Mouse (Mus musculus) liver, embryonic 14.5 days (tissue): ENCODE results near the gene Arap1. TPM values are rescaled to one million over a fixed set of nuclear protein-coding genes. Genes with fewer than 3 reads are reported as not detected.

Source experiments
- ATAC-seq: fragments of 200-750 bp; cut with Nextera tagmentation; 2 replicates; pipeline ENCODE4 v1.8.0; 2017; ENCODE audit warnings: moderate number of reproducible peaks, mild to moderate bottlenecking, moderate library complexity; ENCODE audit not compliant: insufficient read depth
- DNase-seq, 3 experiments: peaks; one replicate each; pipeline ENCODE4 v3.0.0-alpha.2; 2012 to 2013; ENCODE audit warnings: low read depth in 3 of 3, low spot score in 3 of 3
- H3K27ac ChIP-seq: fragments of 300-500 bp; sonication (generic); 2 replicates; pipeline ENCODE4 v1.5.1; 2014; ENCODE audit warnings: moderate library complexity, mild to moderate bottlenecking, control low read depth, inconsistent platforms
- H3K27me3 ChIP-seq: fragments of 300-500 bp; sonication (generic); 2 replicates; pipeline ENCODE4 v1.6.1; 2014; ENCODE audit warnings: mild to moderate bottlenecking, low read length, moderate library complexity; ENCODE audit not compliant: control insufficient read depth, insufficient read depth
- H3K36me3 ChIP-seq: fragments of 300-500 bp; sonication (generic); replicated peaks from 2 replicates; pipeline ENCODE4 v1.6.1; 2014; ENCODE audit warnings: low read depth; ENCODE audit not compliant: control insufficient read depth, insufficient read depth
- H3K4me1 ChIP-seq, 2 experiments: fragments of 200-500 bp in 1 of 2; fragments of 300-500 bp in 1 of 2; sonication (generic) in 1 of 2; replicated peaks; 2 replicates each; pipeline ENCODE4 v1.6.1; 2012 to 2014; ENCODE audit warnings: antibody characterized with exemption in 1 of 2, inconsistent platforms in 1 of 2, low read length in 1 of 2; ENCODE audit not compliant: control insufficient read depth in 2 of 2, insufficient read depth in 2 of 2
- H3K4me2 ChIP-seq: fragments of 300-500 bp; sonication (generic); 2 replicates; pipeline ENCODE4 v1.6.1; 2014; ENCODE audit warnings: low read depth, mild to moderate bottlenecking, control low read depth, moderate library complexity
- H3K4me3 ChIP-seq, 2 experiments: fragments of 200-500 bp in 1 of 2; fragments of 300-500 bp in 1 of 2; sonication (generic) in 1 of 2; 2 replicates each; pipeline ENCODE4 v1.5.1; 2012 to 2014; ENCODE audit warnings: low read depth in 2 of 2, low read length in 2 of 2, mild to moderate bottlenecking in 2 of 2, control low read depth in 1 of 2, inconsistent platforms in 1 of 2, moderate library complexity in 1 of 2; ENCODE audit not compliant: insufficient read depth in 1 of 2
- H3K9ac ChIP-seq: fragments of 300-500 bp; sonication (generic); replicated peaks from 2 replicates; pipeline ENCODE4 v1.6.1; 2014; ENCODE audit warnings: mild to moderate bottlenecking, control low read depth, moderate library complexity
- H3K9me3 ChIP-seq: fragments of 300-500 bp; sonication (generic); 2 replicates; pipeline ENCODE4 v1.6.1; 2016; ENCODE audit warnings: low read length, mixed read lengths; ENCODE audit not compliant: control insufficient read depth
- CTCF ChIP-seq: IDR thresholded peaks from 2 replicates; pipeline ENCODE4 v1.5.1; 2016; ENCODE audit warnings: antibody characterized with exemption, low read depth, control low read depth
- EP300 ChIP-seq: IDR thresholded peaks from 2 replicates; pipeline ENCODE4 v1.6.1; 2016; ENCODE audit warnings: antibody characterized with exemption, low read depth
- WGBS: fragments of 180-500 bp; shearing (Covaris S2); extraction: QIAGEN DNeasy Blood & Tissue Kit; methylation state at CpG from one replicate; pipeline ENCODE4 v1.1.7; 2014; ENCODE audit not compliant: insufficient replicate concordance; 5-methylcytosine and 5-hydroxymethylcytosine counted together
- polyA plus RNA-seq, 2 experiments: library from polyadenylated mRNA; depleted of rRNA in 1 of 2; stranded (reverse) in 1 of 2; unstranded in 1 of 2; fragments of >200 nt; fragmentation: Nextera tagmentation in 1 of 2; extraction: Ambion mirVana in 1 of 2; gene quantifications; 2 replicates each; pipeline versions ENCODE4 v1.2.1 to v1.2.3; 2012 to 2014

Gene Arap1
- polyA plus RNA-seq, 2 experiments, result 13.7 to 13.9 TPM

DNA sequence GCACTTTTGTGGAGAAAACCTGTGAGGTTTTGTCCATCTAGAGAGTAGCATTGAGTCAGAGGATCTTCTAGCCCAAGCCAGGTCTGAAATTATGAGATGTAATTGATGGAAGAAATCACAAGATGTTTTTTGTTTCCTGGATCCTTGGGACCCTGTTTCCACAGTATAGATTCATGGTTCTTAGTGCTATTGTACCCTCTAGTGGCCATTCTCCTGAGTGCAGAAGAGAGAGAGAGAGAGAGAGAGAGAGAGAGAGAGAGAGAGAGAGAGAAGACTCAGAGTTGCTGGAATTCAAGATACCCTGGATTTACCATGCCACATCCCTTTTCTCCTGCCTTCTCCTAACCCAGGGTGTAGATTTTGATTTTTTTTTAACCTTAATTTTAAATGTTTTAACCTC, 26.3 kb downstream of the Arap1 start:
- H3K9me3 ChIP-seq, result no peaks in the 10 kb centered on the region
- TF ChIP-seq CTCF, result peak; percentile 57
- TF ChIP-seq EP300, result no peak
- H3K27me3 ChIP-seq, result no peaks in the 10 kb centered on the region
- no peak overlapping the region for H3K4me3 ChIP-seq
- H3K36me3 ChIP-seq, result no peaks in the 10 kb centered on the region
- peaks cover 2 to 15% of the 10 kb centered on the region in 2 experiments; a peak in 3 of 4 replicates for H3K4me1 ChIP-seq
- DNase-seq (no peak), ATAC-seq (no peak)
- H3K27ac ChIP-seq, result no peak overlapping the region
- no peak overlapping the region for H3K9ac ChIP-seq
- no peak overlapping the region for H3K4me2 ChIP-seq

DNA sequence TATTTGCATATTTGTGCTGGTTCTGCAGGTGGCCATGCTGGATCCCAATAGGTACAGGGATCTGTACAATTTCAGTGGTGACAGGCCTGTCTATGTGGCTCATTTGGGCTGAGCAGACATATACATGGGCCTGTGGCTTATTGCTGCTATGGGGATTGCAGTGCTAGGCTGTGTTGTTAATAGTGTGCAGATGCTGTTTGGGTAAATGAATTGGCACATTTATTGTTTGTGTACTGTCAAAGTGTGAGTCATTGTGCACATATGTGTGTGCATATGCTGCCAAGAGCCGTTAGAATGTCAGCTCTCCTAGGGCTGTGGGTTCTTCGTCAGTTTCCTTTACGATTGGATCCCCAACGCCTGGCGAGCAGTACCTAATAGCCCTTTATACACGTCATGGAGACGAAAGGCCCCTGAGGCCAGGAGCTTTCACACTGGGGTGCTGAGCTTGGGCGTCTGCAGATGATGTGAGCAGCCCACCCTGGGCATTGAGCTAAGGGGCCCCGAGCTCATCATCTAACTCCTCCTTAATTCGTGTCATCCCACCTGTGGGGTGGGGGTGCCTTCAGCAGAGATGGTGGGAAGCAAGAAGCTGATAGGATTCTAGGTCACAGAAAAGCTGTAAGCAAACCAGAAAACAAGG, 29.0 kb downstream of the Arap1 start:
- no peaks in the 10 kb centered on the region for H3K36me3 ChIP-seq
- H3K9ac ChIP-seq, result no peak overlapping the region
- H3K27ac ChIP-seq, result no peak overlapping the region
- no peaks in the 10 kb centered on the region for H3K9me3 ChIP-seq
- H3K27me3 ChIP-seq, result no peaks in the 10 kb centered on the region
- no peak overlapping the region for H3K4me3 ChIP-seq
- peaks cover 2 to 21% of the 10 kb centered on the region in 2 experiments; a peak in 3 of 4 replicates for H3K4me1 ChIP-seq
- DNase-seq (no peak), ATAC-seq (no peak)
- no peak overlapping the region for H3K4me2 ChIP-seq
- WGBS, result 74% methylated on average over 10 of the region's 10 CpGs
- TF ChIP-seq EP300 (no peak), CTCF (no peak)

- no peaks in the 10 kb centered on the region for H3K9me3 ChIP-seq
- DNase-seq, result peak in 1 of 3 experiments; percentile 35
- TF ChIP-seq EP300 (no peak), CTCF (no peak)
Measured at GRCm38 (mm10) chr7:101377741-101378262, 29.9 kb downstream of the Arap1 start.

GRCm38 (mm10) chr7:101378285-101378684, 30.4 kb downstream of the Arap1 start:
- H3K27me3 ChIP-seq, result no peaks in the 10 kb centered on the region
- 47% methylated on average over 3 of the region's 3 CpGs for WGBS
- H3K4me1 ChIP-seq, result peaks cover 2 to 21% of the 10 kb centered on the region in 2 experiments; a peak in 3 of 4 replicates
- no peak for TF ChIP-seq EP300
- no peak for TF ChIP-seq CTCF
- H3K9me3 ChIP-seq, result no peaks in the 10 kb centered on the region
- no peaks in the 10 kb centered on the region for H3K36me3 ChIP-seq
- H3K27ac ChIP-seq, result no peak overlapping the region
- ATAC-seq (no peak; the same call in 1 of the 2 replicates), DNase-seq (no peak)
- peak overlapping the region; percentile 50 for H3K4me2 ChIP-seq
- no peak overlapping the region for H3K9ac ChIP-seq
- H3K4me3 ChIP-seq, result no peak overlapping the region

More at GRCm38 (mm10) chr7:101377741-101378262, 29.9 kb downstream of the Arap1 start:
- Histone ChIP-seq H3K9ac (peak overlapping the region; percentile 18; the same call in 1 of the 2 replicates), H3K27ac (no peak overlapping the region; the same call in 1 of the 2 replicates), H3K4me2 (peak overlapping the region; percentile 50), H3K4me3 (0 out of 4 replicates have a peak overlapping the region, but pooled peaks of 1 of the 2 experiments have one; percentile 18), H3K36me3 (no peaks in the 10 kb centered on the region), H3K27me3 (no peaks in the 10 kb centered on the region), H3K4me1 (peaks cover 2 to 21% of the 10 kb centered on the region in 2 experiments; a peak in 3 of 4 replicates)
- 18% methylated on average over 7 of the region's 7 CpGs for WGBS
- peak; percentile 70 for ATAC-seq

- no peak overlapping the region for H3K9ac ChIP-seq
Measured at GRCm38 (mm10) chr7:101378796-101379465, 31.1 kb downstream of the Arap1 start.

More at GRCm38 (mm10) chr7:101378796-101379465, 31.1 kb downstream of the Arap1 start:
- Histone ChIP-seq H3K36me3 (no peaks in the 10 kb centered on the region), H3K4me1 (peaks cover 2 to 23% of the 10 kb centered on the region in 2 experiments; a peak in 3 of 4 replicates), H3K4me3 (no peak overlapping the region), H3K27ac (no peak overlapping the region), H3K4me2 (peak overlapping the region; percentile 50), H3K9me3 (no peaks in the 10 kb centered on the region), H3K27me3 (no peaks in the 10 kb centered on the region)
- no peak for ATAC-seq
- 0 out of 2 replicates have a peak, but pooled peaks have one; percentile 7 for TF ChIP-seq CTCF
- no peak for TF ChIP-seq EP300
- no peak for DNase-seq
- 47% methylated on average over 5 of the region's 5 CpGs for WGBS
